7 mouse cellular contexts compared by ENCODE assay signal in genomic region chr9:57602098-57602497, GRCm38 (mm10).
"Had no signal": no experiment of that assay in that cellular context is flagged by ENCODE, and none has a peak within 500 bp of the region (broad histone marks: within the 10 kb centered on the region; RNA-seq: fewer than 3 reads in every experiment).

No protein-coding gene starts in this region.

- DNase-seq: kidney, adult 11 months; lung, embryonic 14.5 days; lung, postnatal 14 days; retina, postnatal 1 day; spleen, adult 18-20 months; thymus, adult 18-20 months; thymus, postnatal 14 days had no signal
